Mouse (Mus musculus): ENCODE data around the gene Cend1.
"Not testable (repeated sequence)": the region's sequence is repeated elsewhere in the genome, so short reads cannot be mapped to it uniquely, and the experiment has no call there.

Gene Cend1

GRCm38 (mm10) chr7:141464603-141465201, 35.4 kb upstream of the Cend1 start:
- DNase-seq (ENCODE audit: low spot score in 2 of 2), result no peak

- DNase-seq (ENCODE audit: low spot score in 2 of 2), result no peak
Measured at GRCm38 (mm10) chr7:141463824-141464602, 34.7 kb upstream of the Cend1 start.

GRCm38 (mm10) chr7:141462333-141462821, 33.1 kb upstream of the Cend1 start:
- DNase-seq (ENCODE audit: low spot score in 2 of 2), result no peak

- no peak for DNase-seq (ENCODE audit: low spot score in 2 of 2)
Measured at GRCm38 (mm10) chr7:141461521-141462332, 32.4 kb upstream of the Cend1 start.

- DNase-seq (ENCODE audit: low spot score in 2 of 2), result no peak
Measured at GRCm38 (mm10) chr7:141460391-141461113, 31.3 kb upstream of the Cend1 start, which contains the start of gene Cracr2b. Gene Cracr2b, plus strand, starts transcription at chr7:141461094.

GRCm38 (mm10) chr7:141460001-141460390, 30.7 kb upstream of the Cend1 start:
- DNase-seq (ENCODE audit: low spot score in 2 of 2), result no peak

- no peak for DNase-seq (ENCODE audit: low spot score in 2 of 2)
Measured at GRCm38 (mm10) chr7:141459301-141459711, 30.0 kb upstream of the Cend1 start.

- no peak for DNase-seq (ENCODE audit: low spot score in 2 of 2)
Measured at GRCm38 (mm10) chr7:141458661-141459060, 29.4 kb upstream of the Cend1 start.

- DNase-seq (ENCODE audit: low spot score in 2 of 2), result no peak
Measured at GRCm38 (mm10) chr7:141457986-141458660, 28.8 kb upstream of the Cend1 start.

GRCm38 (mm10) chr7:141457236-141457635, 27.9 kb upstream of the Cend1 start:
- no peak for DNase-seq (ENCODE audit: low spot score in 2 of 2)

GRCm38 (mm10) chr7:141456739-141457138, 27.4 kb upstream of the Cend1 start:
- DNase-seq (ENCODE audit: low spot score in 2 of 2), result no peak

GRCm38 (mm10) chr7:141455610-141456314, 26.5 kb upstream of the Cend1 start:
- no peak for DNase-seq (ENCODE audit: low spot score in 2 of 2)

GRCm38 (mm10) chr7:141454967-141455551, 25.8 kb upstream of the Cend1 start, which contains the start of gene Pnpla2:
Gene Pnpla2, plus strand, starts transcription at chr7:141455198.
- peak; percentile 85 to 91 for DNase-seq (ENCODE audit: low spot score in 2 of 2)

- DNase-seq (ENCODE audit: low spot score in 2 of 2), result no peak
Measured at GRCm38 (mm10) chr7:141453636-141454035, 24.3 kb upstream of the Cend1 start.

- DNase-seq (ENCODE audit: low spot score in 2 of 2), result no peak
Measured at GRCm38 (mm10) chr7:141451928-141452327, 22.6 kb upstream of the Cend1 start.

- peak; percentile 79 to 91 for DNase-seq (ENCODE audit: low spot score in 2 of 2)
Measured at GRCm38 (mm10) chr7:141447110-141447991, 18.1 kb upstream of the Cend1 start, which contains the start of gene Rplp2. Gene Rplp2, plus strand, starts transcription at chr7:141447370.

- not testable (repeated sequence) for DNase-seq (ENCODE audit: low spot score in 2 of 2)
Measured at GRCm38 (mm10) chr7:141446374-141446773, 17.1 kb upstream of the Cend1 start.

- DNase-seq (ENCODE audit: low spot score in 2 of 2), result peak in 1 of 2 experiments; percentile 30
Measured at GRCm38 (mm10) chr7:141443828-141444237, 14.5 kb upstream of the Cend1 start, which contains the start of gene Pidd1. Gene Pidd1, minus strand, starts transcription at chr7:141444025.

All from cerebellum, postnatal 4 days (tissue).